In the genomic region with DNA sequence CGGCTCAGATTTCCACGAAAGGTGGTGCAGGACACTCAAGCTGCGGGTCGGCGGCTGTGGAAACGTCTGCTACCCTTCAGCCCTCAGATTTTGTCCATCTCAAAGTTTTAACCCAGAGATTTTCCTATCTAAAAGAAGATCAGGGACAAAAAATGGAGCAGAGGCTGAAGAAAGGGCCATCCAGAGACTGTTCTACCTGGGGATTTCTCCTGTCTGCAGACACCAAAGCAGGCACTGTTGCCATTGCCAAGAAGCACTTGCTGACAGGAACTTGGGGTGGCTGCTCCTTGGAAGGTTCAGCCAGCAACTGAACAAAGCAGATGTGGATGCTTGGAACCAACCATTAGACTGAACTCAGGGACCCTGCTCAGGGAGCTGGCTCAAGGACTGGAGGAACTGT, we compare ENCODE assay signal across 8 mouse cellular contexts. TPM values are rescaled to one million over a fixed set of nuclear protein-coding genes. Genes with fewer than 3 reads are reported as not detected.
DNase-seq lines count a peak whose midpoint lies in the region; ATAC-seq and TF ChIP-seq lines count a peak whose summit lies in the region.

A gene (minus strand): TSS at position 101 of the 400 bp plus-strand sequence.

- H3K4me1 ChIP-seq in lung, adult 2 months (ENCODE audit: control insufficient read depth, insufficient read depth, low read length): no peaks in the 10 kb centered on the region
- no peaks in the 10 kb centered on the region for H3K4me1 ChIP-seq in midbrain, embryonic 12.5 days

- no peak within 1 kb of the TSS for H3K9ac ChIP-seq in midbrain, embryonic 12.5 days (replicated peaks)

- 88% methylated on average over 6 of the region's 6 CpGs for WGBS in lung, adult 2 months
- WGBS in midbrain, embryonic 12.5 days: 90% methylated on average over 6 of the region's 6 CpGs

- H3K9me3 ChIP-seq in midbrain, embryonic 12.5 days: no peaks in the 10 kb centered on the region

- no peak for ATAC-seq in common myeloid progenitor, adult 5-6 weeks (replicated peaks; ENCODE audit: low read depth, poor library complexity, severe bottlenecking)
- ATAC-seq in midbrain, embryonic 12.5 days (ENCODE audit: low FRiP score, low read depth): no peak

- H3K4me3 ChIP-seq in lung, adult 2 months (replicated peaks; ENCODE audit: extremely low read depth, low read depth, low read length): no peak within 1 kb of the TSS
- H3K4me3 ChIP-seq in midbrain, embryonic 12.5 days: no peak within 1 kb of the TSS

- TF ChIP-seq CTCF in lung, adult 2 months (IDR thresholded peaks at IDR 0.05; ENCODE audit: insufficient read depth, low read length): no peak

- no peaks in the 10 kb centered on the region for H3K36me3 ChIP-seq in midbrain, embryonic 12.5 days

- H3K27me3 ChIP-seq in midbrain, embryonic 12.5 days: no peaks in the 10 kb centered on the region

- H3K27ac ChIP-seq in midbrain, embryonic 12.5 days (replicated peaks): no peak within 1 kb of the TSS

- DNase-seq in lung, adult 2 months: no peak
- DNase-seq in lung, postnatal 25 days (ENCODE audit: low spot score): no peak
- no peak for DNase-seq in heart, postnatal 4 days
- no peak for DNase-seq in right cerebral cortex, postnatal 4 days
- no peak for DNase-seq in cerebellum, postnatal 14 days
- DNase-seq in left cerebral cortex, adult 9 months (ENCODE audit: low spot score in 2 of 2): no peak

- H3K4me2 ChIP-seq in midbrain, embryonic 12.5 days (replicated peaks): no peak within 1 kb of the TSS

- no peak for TF ChIP-seq POLR2A in lung, adult 2 months (IDR thresholded peaks at IDR 0.05; ENCODE audit: borderline replicate concordance, extremely low read depth, low read depth, low read length)

RNA-seq across cellular contexts. Expression of the gene that starts here (rescaled TPM):
- polyA plus RNA-seq in lung, adult 2 months (2012; rRNA removed): 12.2 and 31.8 TPM in 2 replicates
- 110 and 152 TPM in 2 replicates for total RNA-seq in common myeloid progenitor, adult 5-6 weeks (2017)
- 100 to 1,000 TPM in 1 of 2 experiments, 10 to 100 TPM in 1; 92.6 to 105 TPM for total RNA-seq in heart, postnatal 4 days (2021)
- polyA plus RNA-seq in midbrain, embryonic 12.5 days (2016; fragmentation: Nextera tagmentation; extraction: Ambion mirVana): 75.7 and 84.2 TPM in 2 replicates
